Mouse (Mus musculus) yolk sac, embryonic 10.5 days (tissue): Measurements from ENCODE around the gene Arhgap8.
"Not testable (repeated sequence)": the region's sequence is repeated elsewhere in the genome, so short reads cannot be mapped to it uniquely, and the experiment has no call there.

Experiments
- DNase-seq: peaks from one replicate; pipeline ENCODE4 v3.0.0-alpha.2; 2017; ENCODE audit warnings: low spot score

The Arhgap8 gene

DNA sequence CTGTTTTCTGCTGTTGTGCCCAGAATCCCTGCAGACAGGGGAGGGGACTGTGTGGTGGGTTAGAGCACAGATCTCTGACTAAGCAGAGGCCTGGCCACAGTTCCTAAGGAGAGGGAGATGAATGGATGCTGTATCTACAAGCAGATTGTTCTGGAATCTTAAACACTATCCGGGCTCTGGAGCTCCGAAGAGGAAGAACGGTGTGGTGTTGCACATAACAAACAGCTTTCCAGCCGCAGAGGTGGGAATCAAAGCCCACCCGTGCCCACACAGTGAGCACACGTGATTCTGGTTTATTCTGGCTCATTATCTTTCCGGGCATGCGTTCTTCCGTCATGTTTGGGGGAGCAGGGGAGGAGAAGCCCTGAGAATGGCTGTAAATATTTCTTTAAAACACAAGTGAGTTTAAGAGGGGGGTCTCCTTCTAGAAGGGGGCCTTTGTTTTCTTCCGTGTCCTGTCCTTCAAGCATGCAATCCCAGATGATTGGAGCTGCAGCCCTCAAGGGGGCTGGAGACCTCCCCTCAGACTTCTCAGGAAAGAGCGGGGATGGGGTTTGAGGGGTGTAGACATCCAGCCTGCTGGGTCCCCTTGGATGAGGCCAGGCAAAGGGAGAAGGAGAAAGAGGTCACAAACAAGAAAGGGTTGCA lies 16.6 kb downstream of the Arhgap8 start:
- DNase-seq, result no peak

DNA sequence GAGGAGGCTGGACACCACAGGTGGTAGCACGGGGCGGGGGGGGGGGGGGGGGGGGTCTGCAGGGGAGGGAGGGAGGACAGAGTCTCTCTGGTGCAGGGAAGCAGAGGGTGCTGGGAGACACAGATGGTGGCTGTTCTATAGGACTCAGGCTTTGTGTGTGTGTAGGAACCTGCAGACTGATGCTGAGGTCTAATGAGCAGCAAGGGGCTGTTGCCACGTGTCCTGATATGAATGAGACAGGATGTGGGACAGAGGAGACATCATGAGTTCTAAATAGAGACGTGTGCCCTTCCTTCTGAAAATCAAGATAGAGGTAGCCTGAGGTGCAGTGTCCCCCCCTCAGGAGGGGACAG lies 17.1 kb downstream of the Arhgap8 start:
- DNase-seq, result no peak

DNA sequence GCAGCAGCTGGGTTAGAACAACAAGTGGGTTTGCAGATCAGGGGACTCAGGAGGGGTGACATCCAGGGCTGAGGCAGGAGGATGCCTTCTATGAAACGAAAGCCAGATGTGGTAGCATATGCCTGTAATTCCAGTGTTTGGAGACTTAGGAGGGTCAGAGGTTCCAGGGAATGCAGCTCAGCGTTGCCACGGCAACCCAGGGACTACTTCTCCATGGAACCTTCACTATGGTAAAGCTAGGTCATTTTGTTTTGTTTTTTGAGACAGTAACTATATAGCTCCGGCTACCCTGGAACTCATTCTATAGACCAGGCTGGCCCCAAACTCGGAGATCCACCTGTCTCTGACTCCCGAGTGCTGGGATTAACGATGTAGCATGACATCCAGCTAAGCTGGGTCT lies 18.4 kb downstream of the Arhgap8 start:
- DNase-seq, result no peak

DNA sequence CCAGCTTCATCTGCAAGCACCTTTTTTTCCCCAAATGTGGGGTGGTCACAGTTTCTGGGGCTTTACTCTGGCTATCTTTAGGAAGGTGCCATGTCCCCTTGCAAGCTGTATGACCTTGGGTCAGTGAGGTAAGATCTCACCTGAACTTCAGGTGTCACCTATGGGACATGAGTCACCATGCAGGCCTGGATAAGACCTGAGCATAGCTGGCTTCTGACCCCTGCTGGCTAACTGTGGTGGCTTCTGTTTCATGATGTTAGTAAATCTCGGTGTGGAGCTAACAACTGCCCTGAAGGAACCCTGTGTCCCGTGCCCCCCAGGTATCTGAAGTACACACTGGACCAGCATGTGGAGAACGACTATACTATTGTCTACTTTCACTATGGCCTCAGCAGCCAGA lies 21.7 kb downstream of the Arhgap8 start:
- no peak for DNase-seq

DNA sequence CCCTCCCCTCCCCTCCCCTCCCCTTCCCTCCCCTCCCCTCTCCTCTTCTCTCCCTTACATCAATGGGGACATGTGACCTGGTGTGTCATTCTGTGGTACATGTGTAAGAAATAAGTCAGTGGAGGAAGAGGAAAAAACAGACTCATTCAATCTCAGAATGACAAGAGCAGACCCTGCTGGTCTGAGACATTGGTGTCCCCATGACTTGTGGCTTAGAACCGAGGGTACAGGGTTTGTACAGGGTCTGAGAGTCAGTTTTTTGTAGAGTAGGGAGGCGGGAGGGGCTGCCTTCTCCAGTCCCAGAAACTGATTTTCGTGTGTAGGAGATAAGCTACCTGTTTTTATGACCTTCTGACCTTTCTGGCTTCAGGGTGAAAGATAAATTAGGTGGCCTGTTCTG lies 23.5 kb downstream of the Arhgap8 start:
- DNase-seq, result peak; percentile 86

DNA sequence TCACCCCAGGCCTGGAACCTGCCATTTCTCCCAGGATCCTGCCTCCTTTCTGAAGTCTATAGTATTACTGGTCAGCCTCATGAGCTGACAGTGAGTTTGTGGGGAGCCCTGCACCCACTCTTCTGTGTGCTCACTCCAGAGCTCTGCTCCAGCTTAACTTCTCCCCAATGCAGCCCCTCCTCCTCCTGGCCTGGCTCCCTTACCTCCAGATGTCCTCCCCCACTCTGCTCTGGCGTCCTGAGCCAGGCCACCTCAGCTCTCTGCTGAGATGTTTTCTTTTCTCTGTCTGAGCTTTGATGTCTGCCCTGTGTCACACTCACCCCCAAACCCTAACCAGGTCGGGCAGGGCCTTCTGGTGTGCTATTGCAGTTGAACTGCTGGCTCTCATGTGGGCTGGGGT lies 24.5 kb downstream of the Arhgap8 start:
- DNase-seq, result no peak

DNA sequence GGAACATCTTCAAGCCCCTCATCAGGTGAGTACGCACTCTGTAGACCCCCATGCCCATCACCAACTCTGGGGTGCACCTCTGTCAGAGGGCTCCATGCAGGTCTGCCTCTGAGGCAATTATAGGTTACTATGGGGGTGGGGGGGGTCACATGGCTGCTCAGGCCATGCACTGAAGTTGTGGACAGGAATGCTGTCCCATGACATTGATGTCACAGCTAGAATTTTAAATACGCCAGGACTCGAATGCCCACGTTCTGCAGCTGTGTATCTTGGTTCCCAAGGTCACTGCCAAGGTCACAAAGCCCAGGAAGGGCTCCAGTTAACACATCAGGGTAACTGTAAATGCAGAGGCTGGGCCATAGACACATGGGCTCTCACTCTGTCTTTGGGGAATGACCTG lies 26.0 kb downstream of the Arhgap8 start:
- DNase-seq, result no peak

DNA sequence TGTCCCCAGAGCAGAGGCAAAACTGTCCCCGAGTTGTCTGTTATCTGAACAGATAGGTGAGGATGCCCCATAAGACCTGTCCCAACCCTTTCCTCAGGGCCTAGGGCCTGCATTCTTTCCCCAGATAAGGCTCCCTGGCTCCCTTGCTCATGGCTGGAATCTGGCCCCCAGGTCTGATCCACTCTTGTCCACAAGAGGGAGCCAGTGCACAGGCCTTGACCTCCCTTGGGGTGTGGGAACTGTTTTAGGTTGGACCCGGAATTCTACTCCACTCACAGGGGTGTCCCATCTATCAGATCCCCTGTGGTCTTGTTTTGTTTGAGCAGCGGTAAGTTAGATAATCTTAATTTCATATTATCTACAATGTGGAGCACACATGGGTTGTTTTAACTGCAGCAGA lies 35.1 kb downstream of the Arhgap8 start:
- DNase-seq, result peak; percentile 68

DNA sequence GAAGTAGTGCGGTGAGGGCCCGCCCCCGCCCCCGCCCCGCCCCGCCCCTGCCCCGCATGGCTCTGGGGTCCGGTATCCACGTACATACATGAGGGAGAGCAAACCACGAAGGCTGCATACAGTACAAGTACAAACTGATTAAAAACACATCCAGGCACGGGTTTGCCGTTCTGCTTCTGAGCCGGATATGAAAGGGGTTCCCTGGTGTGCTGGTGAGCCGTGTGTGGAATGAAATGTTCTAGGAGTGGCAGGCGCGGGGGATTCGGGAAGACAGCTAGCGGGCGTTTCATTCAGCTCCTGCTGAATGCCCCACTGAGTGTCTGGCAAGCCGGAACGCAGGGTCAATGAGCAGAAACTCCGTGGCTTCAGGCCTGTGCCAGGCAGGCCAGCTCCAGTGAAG lies 36.6 kb downstream of the Arhgap8 start:
- DNase-seq, result no peak

DNA sequence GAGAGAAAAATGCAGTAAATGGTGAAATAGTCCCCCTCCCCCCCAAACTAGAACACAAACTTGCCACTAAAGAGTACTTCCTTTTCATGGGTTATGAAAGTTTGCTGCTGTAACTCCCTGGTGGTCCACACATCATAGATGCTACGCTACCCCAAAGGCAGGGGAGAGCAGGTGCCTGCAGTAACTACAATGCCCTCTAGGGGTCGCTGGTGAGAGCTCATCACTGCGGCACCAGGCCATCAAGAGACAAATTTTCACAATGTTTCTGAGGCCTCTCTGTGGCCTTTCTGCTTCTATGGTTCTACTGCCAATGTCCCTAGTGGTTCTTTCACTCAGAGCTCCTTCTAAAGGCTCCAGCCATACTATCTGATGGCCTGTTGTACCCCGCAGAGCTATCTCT lies 38.6 kb downstream of the Arhgap8 start:
- DNase-seq, result no peak

DNA sequence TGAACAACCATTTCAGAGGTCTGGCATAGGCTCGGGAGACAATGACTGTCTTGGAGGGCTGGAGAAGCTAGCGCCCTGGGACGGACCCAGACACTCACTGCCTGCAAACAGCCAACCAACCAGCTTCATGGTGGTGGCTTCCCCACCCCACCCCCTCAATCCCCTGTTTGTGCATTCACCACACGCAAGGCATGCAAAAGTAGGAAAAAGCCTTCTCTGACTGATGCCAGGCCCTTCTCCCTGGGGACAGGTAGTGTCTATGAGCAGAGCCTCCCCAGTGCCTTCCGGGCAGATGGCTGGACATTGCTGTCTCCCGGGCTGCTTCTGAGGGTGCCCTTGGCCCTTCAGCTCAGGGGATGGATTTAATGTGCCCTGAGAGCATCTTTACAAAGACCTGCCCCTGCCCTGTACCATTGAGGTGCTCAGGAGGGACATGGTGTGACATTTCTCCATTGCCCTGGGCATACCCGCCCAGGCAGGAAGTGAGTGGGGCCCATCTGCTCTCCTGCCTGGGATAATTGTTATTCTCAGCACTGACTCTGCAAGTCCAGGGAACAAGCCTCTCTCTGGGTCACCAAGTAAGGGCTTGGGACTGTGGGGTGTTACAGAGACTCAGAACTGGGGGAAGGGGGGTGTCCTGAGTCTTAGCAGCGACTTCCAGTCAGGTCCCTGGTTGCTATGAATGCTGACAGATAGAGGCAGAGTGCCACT lies 43.0 kb downstream of the Arhgap8 start:
- DNase-seq, result no peak

DNA sequence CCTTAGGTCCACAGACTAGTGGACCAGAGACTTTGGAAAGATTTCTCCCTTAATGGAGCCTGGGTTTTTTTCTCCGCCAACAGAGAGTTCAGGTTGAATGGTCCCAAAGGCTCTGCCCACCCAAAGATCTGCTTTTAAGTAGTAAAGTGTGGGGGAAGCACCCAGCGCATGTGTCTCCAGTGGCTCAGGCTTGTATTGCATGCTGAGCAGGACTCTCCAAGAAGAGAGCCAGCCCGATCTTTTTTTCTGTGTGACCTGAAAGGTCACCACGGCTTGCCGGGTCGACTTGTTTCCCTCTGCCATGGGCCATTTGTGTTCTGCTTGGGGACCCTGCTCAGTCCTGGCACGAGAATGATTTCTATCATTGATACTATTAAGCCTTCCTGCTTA lies 43.6 kb downstream of the Arhgap8 start:
- no peak for DNase-seq

DNA sequence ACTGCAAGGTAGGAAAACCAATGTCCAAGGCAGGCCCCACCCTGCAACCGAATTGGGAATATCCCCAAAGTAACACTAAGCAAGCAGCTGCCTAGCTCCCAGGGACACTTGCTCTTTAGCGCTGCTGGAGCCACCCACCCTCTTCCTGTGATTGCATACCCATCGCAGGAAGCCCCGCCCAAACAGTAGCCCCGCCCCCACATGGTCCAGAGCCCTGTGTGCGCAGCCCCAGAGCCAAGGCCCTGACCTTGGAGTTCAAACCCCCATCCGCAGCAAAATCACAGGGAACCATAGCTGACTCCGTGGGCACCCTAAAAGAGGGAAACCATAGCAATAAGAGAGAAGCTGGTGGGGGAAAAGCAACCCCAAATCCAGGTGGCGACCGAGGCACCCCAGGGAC lies 46.8 kb downstream of the Arhgap8 start:
- no peak for DNase-seq

DNA sequence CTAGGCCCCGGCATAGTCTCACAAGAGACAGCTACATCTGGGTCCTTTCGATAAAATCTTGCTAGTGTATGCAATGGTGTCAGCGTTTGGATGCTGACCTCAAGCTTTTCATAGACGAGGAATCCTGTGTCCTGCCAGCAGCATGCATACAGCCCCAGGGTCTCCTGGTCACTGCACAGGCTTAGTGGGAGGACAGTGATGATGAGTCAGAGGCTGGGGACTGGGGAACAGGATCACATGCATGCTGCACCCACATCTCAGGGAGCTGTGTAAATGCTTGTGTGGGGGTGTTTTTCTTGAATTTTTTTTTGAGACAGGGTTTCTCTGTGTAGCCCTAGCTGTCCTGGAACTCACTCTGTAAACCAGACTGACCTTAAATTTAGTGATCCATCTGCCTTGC lies 48.7 kb downstream of the Arhgap8 start:
- DNase-seq, result not testable (repeated sequence)

DNA sequence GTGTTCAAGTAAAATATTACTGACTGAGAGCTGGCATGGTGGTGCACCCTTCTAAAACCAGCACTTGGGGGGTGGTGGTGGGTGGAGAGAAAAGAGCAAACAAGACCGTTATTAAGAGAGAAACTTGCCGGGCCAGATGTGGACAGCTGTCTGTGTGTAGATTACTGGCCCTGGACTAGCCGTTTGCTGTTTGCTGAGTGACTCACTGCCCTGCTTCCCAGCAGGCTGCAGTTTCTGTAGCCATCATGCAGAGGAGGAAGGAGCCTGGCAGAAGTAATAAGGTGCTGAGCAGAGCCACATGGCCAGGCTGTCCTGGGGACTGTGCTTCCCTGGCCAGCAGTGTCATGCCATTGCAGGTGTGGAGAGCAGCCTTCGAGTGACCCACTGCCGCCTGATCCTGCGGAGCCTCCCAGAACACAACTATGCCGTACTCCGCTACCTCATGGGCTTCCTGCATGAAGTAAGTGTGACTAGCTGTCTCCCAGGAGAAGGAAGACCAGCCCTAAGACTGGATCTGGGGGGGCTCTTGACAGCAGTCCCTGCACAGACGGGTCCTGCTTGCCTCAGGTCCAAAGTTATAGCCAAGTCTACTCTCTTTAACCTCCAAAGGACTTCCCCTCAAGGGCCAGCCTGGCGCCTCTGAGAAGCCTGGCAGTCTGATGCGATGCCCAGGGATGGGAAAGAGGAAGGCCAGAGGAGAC lies 49.9 kb downstream of the Arhgap8 start:
- DNase-seq, result no peak

DNA sequence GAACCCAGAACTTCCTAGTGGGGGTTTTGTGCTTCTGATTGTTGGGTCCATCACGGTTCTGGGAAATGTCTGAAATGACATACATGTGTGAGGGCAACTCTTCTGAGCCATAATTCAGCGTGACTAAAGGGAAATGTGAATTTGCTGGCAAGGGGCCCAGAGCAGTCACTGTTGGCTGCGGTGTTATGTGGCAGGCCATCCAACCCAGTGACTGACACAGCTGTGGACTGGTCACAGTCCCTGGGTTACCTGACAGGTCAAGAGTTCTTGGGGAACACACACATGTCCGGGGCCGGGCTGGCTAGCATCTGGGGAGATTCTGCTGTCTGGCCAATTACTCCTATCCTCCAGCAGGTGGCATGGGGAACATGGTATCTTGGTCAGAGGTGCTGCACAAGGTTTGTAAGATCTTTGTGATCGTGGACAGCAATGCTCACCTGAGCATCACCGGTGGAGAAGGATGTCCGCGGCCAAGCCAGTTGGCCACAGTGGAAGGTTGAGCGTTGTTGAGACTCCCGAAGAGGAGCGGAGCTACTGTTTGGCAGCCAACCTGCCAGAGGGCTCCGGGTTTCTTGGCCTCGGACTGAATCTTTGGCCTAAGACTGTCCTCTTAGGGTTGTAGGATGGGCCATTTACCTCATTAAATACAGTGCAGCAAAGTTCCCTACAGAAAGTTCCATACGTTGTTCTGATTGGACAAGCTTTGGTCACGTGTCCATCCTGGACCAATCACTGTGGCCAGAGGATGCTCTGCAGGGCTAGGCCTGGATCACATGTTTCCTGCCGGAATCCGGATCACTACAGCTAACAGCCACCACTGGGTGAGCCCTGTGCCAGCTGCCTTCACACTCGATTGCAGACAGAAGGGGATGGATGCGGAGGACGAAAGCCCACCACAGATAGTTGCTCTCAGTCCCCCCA lies 52.6 kb downstream of the Arhgap8 start:
- DNase-seq, result no peak

DNA sequence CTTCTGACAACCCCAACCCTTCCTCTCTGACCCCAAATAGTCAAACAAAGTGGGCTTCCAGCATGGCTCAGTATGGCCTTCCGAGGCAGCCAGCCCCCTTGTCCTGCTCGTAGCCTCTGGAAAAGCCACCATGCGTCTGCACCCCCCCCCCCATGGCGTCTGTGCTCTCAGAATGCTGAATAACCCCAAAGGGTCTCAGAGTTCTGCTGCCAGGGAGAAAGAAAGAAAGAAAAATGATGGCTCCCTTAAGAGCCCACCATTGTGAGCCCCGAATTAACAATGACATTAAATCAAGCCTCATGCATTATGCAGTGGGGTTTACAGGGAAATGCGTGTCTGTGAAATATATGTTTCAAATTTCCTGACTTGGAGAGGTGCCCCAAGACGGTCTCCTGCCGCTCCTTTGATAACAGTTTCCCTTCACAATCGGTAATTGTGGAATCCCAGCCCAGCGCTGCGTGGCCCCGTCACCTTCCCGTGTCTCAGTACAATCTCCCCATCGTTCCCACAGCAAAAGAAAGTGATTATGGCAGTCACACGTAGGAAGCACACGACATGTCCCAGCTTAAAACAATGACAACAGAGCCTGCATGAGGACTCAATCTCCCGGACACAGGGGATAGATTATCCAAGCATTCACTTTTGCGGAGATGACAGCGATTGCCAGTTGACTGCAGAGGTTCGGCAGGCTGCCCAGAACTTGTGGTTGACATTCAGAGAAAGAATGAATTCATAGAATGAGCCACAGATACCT lies 55.7 kb downstream of the Arhgap8 start:
- DNase-seq, result no peak

DNA sequence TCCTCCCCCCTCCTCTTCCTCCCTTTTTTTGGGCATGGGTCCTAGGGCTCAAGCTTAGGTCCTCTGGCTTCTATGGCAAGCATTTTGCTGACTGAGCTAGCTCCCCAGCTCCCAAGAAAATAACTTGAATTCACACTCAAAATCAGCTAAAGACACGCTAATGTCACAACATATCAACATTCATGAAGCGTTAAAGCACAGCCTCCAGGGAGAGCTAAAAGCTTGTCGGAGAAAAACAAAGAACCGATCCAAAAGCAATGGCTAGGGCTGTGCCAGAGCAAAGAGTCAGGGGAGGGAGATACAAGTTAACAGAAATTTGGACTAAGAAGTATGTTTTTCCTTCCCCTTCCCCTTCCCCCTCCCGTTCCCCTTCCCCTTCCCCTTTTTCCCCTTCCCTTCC lies 58.7 kb downstream of the Arhgap8 start:
- DNase-seq, result no peak

DNA sequence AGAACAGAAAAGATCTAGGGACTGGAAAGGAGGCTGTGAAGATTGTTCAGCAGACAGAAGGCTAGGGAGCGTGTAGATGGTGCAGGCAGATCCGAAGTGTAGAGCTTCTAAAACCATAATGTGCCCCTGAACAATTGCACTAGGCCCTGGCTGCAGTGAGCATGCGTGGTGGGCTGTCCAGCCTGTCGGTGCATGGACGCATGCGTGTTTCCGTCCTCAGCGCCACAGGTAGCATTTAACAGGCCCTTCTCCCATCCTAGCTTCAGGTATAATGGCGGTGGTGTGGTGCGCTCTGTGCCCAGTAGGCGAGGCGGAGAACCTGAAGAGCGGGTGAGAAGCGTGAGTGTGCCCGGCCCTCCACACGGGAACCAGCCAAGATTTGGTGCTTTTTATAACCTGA lies 65.0 kb downstream of the Arhgap8 start:
- no peak for DNase-seq

DNA sequence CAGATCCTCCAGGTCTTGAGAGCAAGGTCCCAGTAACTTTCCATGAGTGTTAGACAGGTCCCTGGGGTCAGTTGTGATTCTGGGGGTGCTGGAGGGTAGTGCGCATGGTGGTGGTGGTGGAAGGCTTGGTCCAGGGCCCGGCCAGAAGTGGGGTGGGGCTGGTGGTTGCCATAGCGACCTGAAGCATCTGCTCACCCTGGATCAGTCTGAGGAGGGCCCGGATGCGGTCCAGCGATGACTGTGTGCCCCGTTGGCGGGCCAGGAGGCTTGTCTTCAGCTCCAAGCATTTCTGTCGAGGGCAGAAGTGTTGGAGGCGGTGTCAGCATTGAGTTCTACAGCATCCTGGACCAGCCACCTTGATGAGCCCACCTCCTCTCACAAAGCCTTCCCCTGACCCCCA lies 67.3 kb downstream of the Arhgap8 start:
- DNase-seq, result no peak

DNA sequence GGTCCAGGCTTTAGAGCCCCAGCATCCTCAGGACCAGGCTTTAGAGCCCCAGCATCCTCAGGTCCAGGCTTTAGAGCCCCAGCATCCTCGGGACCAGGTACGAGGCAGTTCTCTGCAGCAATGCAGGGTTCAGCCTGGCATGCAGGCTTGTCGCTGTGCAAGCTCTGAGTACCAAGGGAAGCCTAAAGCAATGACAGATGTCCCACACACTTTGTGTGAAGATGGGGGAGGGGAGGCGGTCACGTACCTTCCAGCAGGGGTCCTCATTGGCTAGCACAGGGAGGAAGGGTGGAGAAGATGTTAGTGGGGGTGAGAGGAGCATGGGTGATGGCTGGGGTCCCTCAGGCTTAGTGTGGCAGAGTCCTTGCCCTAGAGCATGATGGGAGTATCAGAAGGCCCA lies 73.8 kb downstream of the Arhgap8 start:
- DNase-seq, result no peak

DNA sequence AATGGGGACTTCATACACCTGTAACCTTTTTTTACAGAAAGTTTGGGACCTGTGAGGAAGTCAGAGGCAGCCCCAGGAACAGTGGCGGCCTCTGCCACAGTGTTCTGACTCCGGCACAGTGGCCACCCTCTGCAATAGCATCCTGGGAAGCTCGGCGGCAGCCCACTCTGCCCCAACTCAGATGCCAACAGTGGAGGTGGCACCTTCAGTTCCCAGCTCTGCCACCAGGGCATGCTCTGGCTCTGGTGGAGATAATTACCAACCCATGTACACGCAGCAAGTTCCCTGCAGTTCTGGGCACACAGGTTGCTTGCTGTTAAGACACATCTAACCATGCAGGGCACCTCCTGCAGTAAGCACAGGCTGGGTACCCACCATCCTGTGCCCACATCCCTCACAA lies 80.3 kb downstream of the Arhgap8 start:
- no peak for DNase-seq
